Mouse (Mus musculus) erythroblast, embryonic 14.5 days (primary cell): ENCODE measurements at regions not wholly inside any gene's neighbourhood (a gene's known extent, or its start where the extent isn't known, plus 50 kb on each side); places are given as distances from the start of the nearest gene placed in this dataset.

Source experiments
- GATA1 ChIP-seq: IDR thresholded peaks from 2 replicates; pipeline ENCODE4 v1.6.1; 2012; ENCODE audit warnings: low read length, inconsistent platforms, mixed read lengths
- TAL1 ChIP-seq: IDR thresholded peaks from 3 replicates; pipeline ENCODE4 v1.6.1; 2012; ENCODE audit warnings: low read length, inconsistent platforms, mixed read lengths

- TF ChIP-seq GATA1 = no peak
- no peak for TF ChIP-seq TAL1
Measured at GRCm38 (mm10) chr16:76525563-76525962, 151.9 kb upstream of the Nrip1 start.
